Comparison of ENCODE assay signal across 8 mouse cellular contexts in the genomic region with DNA sequence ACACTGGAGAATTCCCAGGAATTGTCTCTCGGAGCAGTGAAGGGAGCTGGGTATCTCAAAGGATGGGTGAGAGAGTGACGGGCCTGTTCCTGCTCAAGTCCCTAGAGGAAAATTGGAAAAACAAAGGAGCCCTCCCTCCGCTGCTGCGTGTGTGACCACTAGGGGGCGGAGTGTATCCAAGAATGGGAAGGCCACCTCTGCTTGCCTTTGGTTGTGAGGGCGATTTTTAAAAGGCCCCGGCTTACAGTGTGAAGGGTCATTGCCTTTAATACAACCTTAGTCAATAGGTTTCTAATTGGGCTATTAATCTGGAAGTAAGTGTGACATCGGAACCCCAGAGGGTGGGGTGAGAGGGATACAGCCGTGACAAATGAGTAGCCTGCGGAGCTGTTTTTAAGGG.
A peak's percentile ranks its signal among the peaks of the same experiment; 100 is the strongest.
DNase-seq lines count a peak whose midpoint lies in the region; ATAC-seq and TF ChIP-seq lines count a peak whose summit lies in the region.

No protein-coding gene starts in this region.

- no peaks in the 10 kb centered on the region for H3K9me3 ChIP-seq in heart, embryonic 11.5 days (replicated peaks; ENCODE audit: control insufficient read depth, low read length)
- no peaks in the 10 kb centered on the region for H3K9me3 ChIP-seq in kidney, embryonic 16.5 days (ENCODE audit: low read length)
- no peaks in the 10 kb centered on the region for H3K9me3 ChIP-seq in liver, embryonic 11.5 days (ENCODE audit: control insufficient read depth, low read length)
- H3K9me3 ChIP-seq in neural tube, embryonic 13.5 days, result no peaks in the 10 kb centered on the region
- H3K9me3 ChIP-seq in stomach, postnatal 0 days (ENCODE audit: control insufficient read depth, low read length), result no peaks in the 10 kb centered on the region

- H3K4me1 ChIP-seq in heart, embryonic 11.5 days (ENCODE audit: control insufficient read depth, insufficient read depth, low read length), result no peaks in the 10 kb centered on the region
- H3K4me1 ChIP-seq in kidney, embryonic 16.5 days (ENCODE audit: insufficient read depth, low read length), result peaks cover 13% of the 10 kb centered on the region
- H3K4me1 ChIP-seq in liver, embryonic 11.5 days (replicated peaks; ENCODE audit: control insufficient read depth, insufficient read depth, low read length), result no peaks in the 10 kb centered on the region
- H3K4me1 ChIP-seq in neural tube, embryonic 13.5 days (replicated peaks), result peaks cover 39% of the 10 kb centered on the region
- no peaks in the 10 kb centered on the region for H3K4me1 ChIP-seq in stomach, postnatal 0 days (replicated peaks; ENCODE audit: control insufficient read depth, insufficient read depth)

- H3K27ac ChIP-seq in heart, embryonic 11.5 days (ENCODE audit: low read depth, low read length), result no peak overlapping the region
- H3K27ac ChIP-seq in kidney, embryonic 16.5 days (ENCODE audit: low read length), result no peak overlapping the region
- H3K27ac ChIP-seq in liver, embryonic 11.5 days (ENCODE audit: low read depth, low read length), result no peak overlapping the region
- peak overlapping the region; percentile 90 for H3K27ac ChIP-seq in neural tube, embryonic 13.5 days (replicated peaks)
- no peak overlapping the region for H3K27ac ChIP-seq in stomach, postnatal 0 days (replicated peaks)

- H3K4me3 ChIP-seq in heart, embryonic 11.5 days (ENCODE audit: low read depth, low read length), result no peak overlapping the region
- no peak overlapping the region for H3K4me3 ChIP-seq in kidney, embryonic 16.5 days (ENCODE audit: low read length)
- no peak overlapping the region for H3K4me3 ChIP-seq in liver, embryonic 11.5 days (ENCODE audit: low read depth, low read length)
- no peak overlapping the region for H3K4me3 ChIP-seq in neural tube, embryonic 13.5 days
- no peak overlapping the region for H3K4me3 ChIP-seq in stomach, postnatal 0 days (ENCODE audit: low read depth, low read length)

- WGBS in heart, embryonic 11.5 days (ENCODE audit: insufficient replicate concordance), result 9% methylated on average over 10 of the region's 10 CpGs
- 5% methylated on average over 10 of the region's 10 CpGs for WGBS in kidney, embryonic 16.5 days
- WGBS in liver, embryonic 11.5 days, result 14% methylated on average over 10 of the region's 10 CpGs
- WGBS in neural tube, embryonic 13.5 days, result under 1% methylated on average over 10 of the region's 10 CpGs
- WGBS in stomach, postnatal 0 days, result 13% methylated on average over 10 of the region's 10 CpGs

- H3K9ac ChIP-seq in heart, embryonic 11.5 days (ENCODE audit: low read depth, low read length), result no peak overlapping the region
- H3K9ac ChIP-seq in kidney, embryonic 16.5 days (replicated peaks; ENCODE audit: low read length), result no peak overlapping the region
- no peak overlapping the region for H3K9ac ChIP-seq in liver, embryonic 11.5 days (ENCODE audit: low read depth, low read length)
- 0 out of 2 replicates have a peak overlapping the region, but pooled peaks have one; percentile 49 for H3K9ac ChIP-seq in neural tube, embryonic 13.5 days
- H3K9ac ChIP-seq in stomach, postnatal 0 days (ENCODE audit: low read length), result no peak overlapping the region

- H3K36me3 ChIP-seq in heart, embryonic 11.5 days (ENCODE audit: control insufficient read depth, insufficient read depth, low read length), result no peaks in the 10 kb centered on the region
- H3K36me3 ChIP-seq in kidney, embryonic 16.5 days (ENCODE audit: insufficient read depth, low read length), result no peaks in the 10 kb centered on the region
- no peaks in the 10 kb centered on the region for H3K36me3 ChIP-seq in liver, embryonic 11.5 days (ENCODE audit: control insufficient read depth, insufficient read depth, low read length)
- no peaks in the 10 kb centered on the region for H3K36me3 ChIP-seq in neural tube, embryonic 13.5 days
- no peaks in the 10 kb centered on the region for H3K36me3 ChIP-seq in stomach, postnatal 0 days (ENCODE audit: control insufficient read depth, insufficient read depth, low read length)

- peak; percentile 38 for DNase-seq in CD4-positive helper T cell, adult 2 months (ENCODE audit: low read depth, low spot score)
- peak; percentile 94 for DNase-seq in brain, embryonic 14.5 days (ENCODE audit: low read depth)
- DNase-seq in liver, embryonic 11.5 days (ENCODE audit: low spot score), result peak; percentile 80
- peak; percentile 85 for DNase-seq in stomach, postnatal 0 days (ENCODE audit: low spot score)

- no peak overlapping the region for H3K4me2 ChIP-seq in heart, embryonic 11.5 days
- H3K4me2 ChIP-seq in kidney, embryonic 16.5 days (replicated peaks; ENCODE audit: low read depth, low read length), result no peak overlapping the region; the same call in 1 of the 2 replicates
- no peak overlapping the region for H3K4me2 ChIP-seq in liver, embryonic 11.5 days
- H3K4me2 ChIP-seq in neural tube, embryonic 13.5 days, result peak overlapping the region; percentile 49
- no peak overlapping the region for H3K4me2 ChIP-seq in stomach, postnatal 0 days (replicated peaks; ENCODE audit: low read depth)

- H3K27me3 ChIP-seq in heart, embryonic 11.5 days (ENCODE audit: control insufficient read depth, insufficient read depth, low read length), result peaks cover 15% of the 10 kb centered on the region
- H3K27me3 ChIP-seq in kidney, embryonic 16.5 days (ENCODE audit: insufficient read depth, low read length), result peaks cover 24% of the 10 kb centered on the region
- H3K27me3 ChIP-seq in liver, embryonic 11.5 days (replicated peaks; ENCODE audit: control insufficient read depth, insufficient read depth, low read length), result peaks cover 11% of the 10 kb centered on the region
- H3K27me3 ChIP-seq in neural tube, embryonic 13.5 days, result peaks cover 18% of the 10 kb centered on the region
- H3K27me3 ChIP-seq in stomach, postnatal 0 days (ENCODE audit: control insufficient read depth, insufficient read depth, low read length), result no peaks in the 10 kb centered on the region

- TF ChIP-seq EP300 in stomach, postnatal 0 days (optimal IDR thresholded peaks at IDR 0.05), result no peak

- no peak for TF ChIP-seq POLR2A in brain, embryonic 14.5 days (IDR thresholded peaks at IDR 0.05; ENCODE audit: borderline replicate concordance, extremely low read depth, insufficient read depth, insufficient read length, poor library complexity, severe bottlenecking)

- peak; percentile 80; the same call in 1 of the 2 replicates for ATAC-seq in erythroblast, adult 5-6 weeks (replicated peaks; ENCODE audit: low FRiP score, poor library complexity, severe bottlenecking)
- ATAC-seq in heart, embryonic 11.5 days (replicated peaks; ENCODE audit: insufficient number of reproducible peaks, low FRiP score, low TSS enrichment), result 0 out of 2 replicates have a peak, but pooled peaks have one; percentile 10
- ATAC-seq in kidney, embryonic 16.5 days (ENCODE audit: low FRiP score, low TSS enrichment), result peak; percentile 82; the same call in 1 of the 2 replicates
- ATAC-seq in liver, embryonic 11.5 days (replicated peaks; ENCODE audit: low FRiP score), result peak; percentile 45; the same call in 1 of the 2 replicates
- peak; percentile 68 for ATAC-seq in neural tube, embryonic 13.5 days (ENCODE audit: low read depth)
- ATAC-seq in stomach, postnatal 0 days (ENCODE audit: low FRiP score, low TSS enrichment), result peak; percentile 77; the same call in 1 of the 2 replicates

- TF ChIP-seq CTCF in brain, embryonic 14.5 days (IDR thresholded peaks at IDR 0.05; ENCODE audit: borderline replicate concordance, extremely low read depth, insufficient read depth, insufficient read length), result peak; percentile 99
- TF ChIP-seq CTCF in stomach, postnatal 0 days (IDR thresholded peaks at IDR 0.05; ENCODE audit: low read depth), result peak; percentile 96

Comparison
In these comparisons a context has a peak if more than half of its experiments do, and no peak if none do; other contexts are left out.
1. DNase-seq: peak in every context shown above with its lines; median percentile 94 in brain, embryonic 14.5 days; 85 in stomach, postnatal 0 days; 80 in liver, embryonic 11.5 days; 38 in CD4-positive helper T cell, adult 2 months.
2. ATAC-seq: peak in every context shown above with its lines; median percentile 82 in kidney, embryonic 16.5 days; 80 in erythroblast, adult 5-6 weeks; 77 in stomach, postnatal 0 days; 68 in neural tube, embryonic 13.5 days; 45 in liver, embryonic 11.5 days; 10 in heart, embryonic 11.5 days.